Mouse (Mus musculus) megakaryocyte-erythroid progenitor cell, adult 5-6 weeks (primary cell): Measurements from ENCODE around the gene Olfr597. TPM values are rescaled to one million over a fixed set of nuclear protein-coding genes. Genes with fewer than 3 reads are reported as not detected.
"Not testable (repeated sequence)": the region's sequence is repeated elsewhere in the genome, so short reads cannot be mapped to it uniquely, and the experiment has no call there.

ENCODE experiments used
- ATAC-seq: replicated peaks from 2 replicates; pipeline ENCODE4 v1.8.0; 2016; ENCODE audit warnings: mild to moderate bottlenecking, inconsistent platforms; ENCODE audit not compliant: severe bottlenecking, poor library complexity, low FRiP score, low TSS enrichment
- total RNA-seq, 2 experiments: library from RNA; stranded (forward) in 1 of 2; stranded (reverse) in 1 of 2; fragments of 200-1000, 215-1000 nt in 1 of 2; fragments of >200 nt in 1 of 2; fragmentation: Nextera tagmentation in 1 of 2; gene quantifications; 2 replicates each; pipeline ENCODE4 v1.2.3; 2014 to 2017

The Olfr597 gene
- not detected in 2 replicates for total RNA-seq (2014; fragmentation: Nextera tagmentation)
- not detected in 2 replicates for total RNA-seq (2017)

GRCm38 (mm10) chr7:103316015-103316414 lies at the start of gene Olfr597:
TSS of gene Olfr597 (plus strand) at chr7:103316315.
- ATAC-seq: not testable (repeated sequence)

- ATAC-seq: not testable (repeated sequence)
Observed at GRCm38 (mm10) chr7:103305348-103305747, 10.8 kb upstream of the Olfr597 start, which contains the start of gene Olfr596. TSS of gene Olfr596 (plus strand) at chr7:103305648.

GRCm38 (mm10) chr7:103323268-103323667 lies 7.2 kb downstream of the Olfr597 start, which contains the start of gene Olfr598:
TSS of gene Olfr598 (plus strand) at chr7:103323568.
- no peak for ATAC-seq

GRCm38 (mm10) chr7:103335617-103336016 lies 19.5 kb downstream of the Olfr597 start, which contains the start of gene Olfr599:
TSS of gene Olfr599 (plus strand) at chr7:103335917.
- ATAC-seq: no peak

GRCm38 (mm10) chr7:103349569-103349968 lies 33.5 kb downstream of the Olfr597 start, which contains the start of gene Olfr600:
TSS of gene Olfr600 (minus strand) at chr7:103349669.
- ATAC-seq: no peak

GRCm38 (mm10) chr7:103362555-103362954 lies 46.4 kb downstream of the Olfr597 start, which contains the start of gene Olfr601:
TSS of gene Olfr601 (minus strand) at chr7:103362655.
- ATAC-seq: no peak

Other genes with a start within 250 kb of the Olfr597 start
- not detected in 2 replicates for gene Olfr584, start 234.4 kb upstream of the Olfr597 start, total RNA-seq (2014; fragmentation: Nextera tagmentation)
- not detected in 2 replicates for gene Olfr584, start 234.4 kb upstream of the Olfr597 start, total RNA-seq (2017)
- not detected in 2 replicates for gene Olfr585, start 218.6 kb upstream of the Olfr597 start, total RNA-seq (2014; fragmentation: Nextera tagmentation)
- not detected in 2 replicates for gene Olfr585, start 218.6 kb upstream of the Olfr597 start, total RNA-seq (2017)
- gene Olfr586, start 190.7 kb upstream of the Olfr597 start, total RNA-seq (2014; fragmentation: Nextera tagmentation): not detected in 2 replicates
- not detected in 2 replicates for gene Olfr586, start 190.7 kb upstream of the Olfr597 start, total RNA-seq (2017)
- not detected in 2 replicates for gene Olfr588-ps1, start 175.4 kb upstream of the Olfr597 start, total RNA-seq (2014; fragmentation: Nextera tagmentation)
- not detected in 2 replicates for gene Olfr588-ps1, start 175.4 kb upstream of the Olfr597 start, total RNA-seq (2017)
- gene Olfr589, start 160.0 kb upstream of the Olfr597 start, total RNA-seq (2014; fragmentation: Nextera tagmentation): not detected in 2 replicates
- not detected in 2 replicates for gene Olfr589, start 160.0 kb upstream of the Olfr597 start, total RNA-seq (2017)
- gene Olfr591, start 138.0 kb upstream of the Olfr597 start, total RNA-seq (2014; fragmentation: Nextera tagmentation): not detected in 2 replicates
- gene Olfr591, start 138.0 kb upstream of the Olfr597 start, total RNA-seq (2017): not detected in 2 replicates
- gene Olfr592, start 131.5 kb upstream of the Olfr597 start, total RNA-seq (2014; fragmentation: Nextera tagmentation): not detected in 2 replicates
- not detected in 2 replicates for gene Olfr592, start 131.5 kb upstream of the Olfr597 start, total RNA-seq (2017)
- not detected in 2 replicates for gene Olfr593, start 104.5 kb upstream of the Olfr597 start, total RNA-seq (2014; fragmentation: Nextera tagmentation)
- not detected in 2 replicates for gene Olfr593, start 104.5 kb upstream of the Olfr597 start, total RNA-seq (2017)
- gene Olfr594, start 99.3 kb upstream of the Olfr597 start, total RNA-seq (2014; fragmentation: Nextera tagmentation): not detected in 2 replicates
- not detected in 2 replicates for gene Olfr594, start 99.3 kb upstream of the Olfr597 start, total RNA-seq (2017)
- not detected in 2 replicates for gene Usp17ld, start 63.8 kb upstream of the Olfr597 start, total RNA-seq (2014; fragmentation: Nextera tagmentation)
- gene Usp17ld, start 63.8 kb upstream of the Olfr597 start, total RNA-seq (2017): not detected in 2 replicates
- not detected in 2 replicates for gene Olfr596, start 10.7 kb upstream of the Olfr597 start, total RNA-seq (2014; fragmentation: Nextera tagmentation)
- not detected in 2 replicates for gene Olfr596, start 10.7 kb upstream of the Olfr597 start, total RNA-seq (2017)
- not detected in 2 replicates for gene Olfr598, start 7.3 kb downstream of the Olfr597 start, total RNA-seq (2014; fragmentation: Nextera tagmentation)
- gene Olfr598, start 7.3 kb downstream of the Olfr597 start, total RNA-seq (2017): not detected in 2 replicates
- not detected in 2 replicates for gene Olfr599, start 19.6 kb downstream of the Olfr597 start, total RNA-seq (2014; fragmentation: Nextera tagmentation)
- gene Olfr599, start 19.6 kb downstream of the Olfr597 start, total RNA-seq (2017): not detected in 2 replicates
- not detected in 2 replicates for gene Olfr600, start 33.4 kb downstream of the Olfr597 start, total RNA-seq (2014; fragmentation: Nextera tagmentation)
- gene Olfr600, start 33.4 kb downstream of the Olfr597 start, total RNA-seq (2017): not detected in 2 replicates
- not detected in 2 replicates for gene Olfr601, start 46.3 kb downstream of the Olfr597 start, total RNA-seq (2014; fragmentation: Nextera tagmentation)
- gene Olfr601, start 46.3 kb downstream of the Olfr597 start, total RNA-seq (2017): not detected in 2 replicates
- not detected in 2 replicates for gene Olfr603, start 69.9 kb downstream of the Olfr597 start, total RNA-seq (2014; fragmentation: Nextera tagmentation)
- gene Olfr603, start 69.9 kb downstream of the Olfr597 start, total RNA-seq (2017): not detected in 2 replicates
- not detected in 2 replicates for gene Usp17lc, start 98.8 kb downstream of the Olfr597 start, total RNA-seq (2014; fragmentation: Nextera tagmentation)
- not detected in 2 replicates for gene Usp17lc, start 98.8 kb downstream of the Olfr597 start, total RNA-seq (2017)
- not detected in 2 replicates for gene Olfr605, start 129.1 kb downstream of the Olfr597 start, total RNA-seq (2014; fragmentation: Nextera tagmentation)
- gene Olfr605, start 129.1 kb downstream of the Olfr597 start, total RNA-seq (2017): not detected in 2 replicates
- not detected in 2 replicates for gene Olfr606, start 132.7 kb downstream of the Olfr597 start, total RNA-seq (2014; fragmentation: Nextera tagmentation)
- gene Olfr606, start 132.7 kb downstream of the Olfr597 start, total RNA-seq (2017): not detected in 2 replicates
- gene Olfr607, start 147.8 kb downstream of the Olfr597 start, total RNA-seq (2014; fragmentation: Nextera tagmentation): not detected in 2 replicates
- gene Olfr607, start 147.8 kb downstream of the Olfr597 start, total RNA-seq (2017): not detected in 2 replicates
- gene Olfr608, start 153.6 kb downstream of the Olfr597 start, total RNA-seq (2014; fragmentation: Nextera tagmentation): not detected in 2 replicates
- gene Olfr608, start 153.6 kb downstream of the Olfr597 start, total RNA-seq (2017): not detected in 2 replicates
- not detected in 2 replicates for gene Olfr609, start 181.7 kb downstream of the Olfr597 start, total RNA-seq (2014; fragmentation: Nextera tagmentation)
- gene Olfr609, start 181.7 kb downstream of the Olfr597 start, total RNA-seq (2017): not detected in 2 replicates
- not detected in 2 replicates for gene Olfr610, start 195.8 kb downstream of the Olfr597 start, total RNA-seq (2014; fragmentation: Nextera tagmentation)
- not detected in 2 replicates for gene Olfr610, start 195.8 kb downstream of the Olfr597 start, total RNA-seq (2017)
- gene Olfr611, start 204.5 kb downstream of the Olfr597 start, total RNA-seq (2014; fragmentation: Nextera tagmentation): not detected in 2 replicates
- gene Olfr611, start 204.5 kb downstream of the Olfr597 start, total RNA-seq (2017): not detected in 2 replicates
- not detected in 2 replicates for gene Olfr612, start 226.4 kb downstream of the Olfr597 start, total RNA-seq (2014; fragmentation: Nextera tagmentation)
- not detected in 2 replicates for gene Olfr612, start 226.4 kb downstream of the Olfr597 start, total RNA-seq (2017)
- not detected in 2 replicates for gene Olfr613, start 231.8 kb downstream of the Olfr597 start, total RNA-seq (2014; fragmentation: Nextera tagmentation)
- gene Olfr613, start 231.8 kb downstream of the Olfr597 start, total RNA-seq (2017): not detected in 2 replicates
- gene Olfr615, start 239.8 kb downstream of the Olfr597 start, total RNA-seq (2014; fragmentation: Nextera tagmentation): not detected in 2 replicates
- gene Olfr615, start 239.8 kb downstream of the Olfr597 start, total RNA-seq (2017): not detected in 2 replicates